Mouse (Mus musculus): ENCODE data around the gene Gm42791.

Gm42791 gene

GRCm38 (mm10) chr5:148977698-148978457 is 17.1 kb downstream of the Gm42791 start:
- DNase-seq (ENCODE audit: low spot score), result peak; percentile 52

- peak; percentile 89 for DNase-seq (ENCODE audit: low spot score)
Observed at GRCm38 (mm10) chr5:148976876-148977275, 18.1 kb downstream of the Gm42791 start.

- no peak for DNase-seq (ENCODE audit: low spot score)
Observed at GRCm38 (mm10) chr5:148975035-148975434, 19.9 kb downstream of the Gm42791 start.

GRCm38 (mm10) chr5:148973019-148973668 is 21.8 kb downstream of the Gm42791 start:
- DNase-seq (ENCODE audit: low spot score), result no peak

- DNase-seq (ENCODE audit: low spot score), result no peak
Observed at GRCm38 (mm10) chr5:148972167-148972566, 22.8 kb downstream of the Gm42791 start.

- DNase-seq (ENCODE audit: low spot score), result no peak
Observed at GRCm38 (mm10) chr5:148969648-148970047, 25.3 kb downstream of the Gm42791 start.

GRCm38 (mm10) chr5:148968958-148969576 is 25.9 kb downstream of the Gm42791 start:
- DNase-seq (ENCODE audit: low spot score), result no peak

GRCm38 (mm10) chr5:148968179-148968578 is 26.8 kb downstream of the Gm42791 start:
- DNase-seq (ENCODE audit: low spot score), result no peak

- DNase-seq (ENCODE audit: low spot score), result no peak
Observed at GRCm38 (mm10) chr5:148966395-148966794, 28.6 kb downstream of the Gm42791 start.

GRCm38 (mm10) chr5:148965691-148966333 is 29.1 kb downstream of the Gm42791 start:
- DNase-seq (ENCODE audit: low spot score), result no peak

GRCm38 (mm10) chr5:148965089-148965591 is 29.8 kb downstream of the Gm42791 start:
- no peak for DNase-seq (ENCODE audit: low spot score)

GRCm38 (mm10) chr5:148964251-148964650 is 30.7 kb downstream of the Gm42791 start:
- no peak for DNase-seq (ENCODE audit: low spot score)

GRCm38 (mm10) chr5:148960211-148960610 is 34.7 kb downstream of the Gm42791 start:
- no peak for DNase-seq (ENCODE audit: low spot score)

- peak; percentile 82 for DNase-seq (ENCODE audit: low spot score)
Observed at GRCm38 (mm10) chr5:148959068-148959990, 35.6 kb downstream of the Gm42791 start.

- DNase-seq (ENCODE audit: low spot score), result peak; percentile 16
Observed at GRCm38 (mm10) chr5:148958355-148958754, 36.6 kb downstream of the Gm42791 start.

- DNase-seq (ENCODE audit: low spot score), result peak; percentile 18
Observed at GRCm38 (mm10) chr5:148956898-148957535, 37.9 kb downstream of the Gm42791 start.

GRCm38 (mm10) chr5:148956091-148956490 is 38.9 kb downstream of the Gm42791 start:
- DNase-seq (ENCODE audit: low spot score), result no peak

- no peak for DNase-seq (ENCODE audit: low spot score)
Observed at GRCm38 (mm10) chr5:148955575-148955974, 39.4 kb downstream of the Gm42791 start.

- no peak for DNase-seq (ENCODE audit: low spot score)
Observed at GRCm38 (mm10) chr5:148954314-148955060, 40.5 kb downstream of the Gm42791 start.

- no peak for DNase-seq (ENCODE audit: low spot score)
Observed at GRCm38 (mm10) chr5:148953098-148953497, 41.8 kb downstream of the Gm42791 start.

Data from T-cell, adult 2 months (primary cell).